Comparison of ENCODE assay signal across 29 mouse cellular contexts in the genomic region with DNA sequence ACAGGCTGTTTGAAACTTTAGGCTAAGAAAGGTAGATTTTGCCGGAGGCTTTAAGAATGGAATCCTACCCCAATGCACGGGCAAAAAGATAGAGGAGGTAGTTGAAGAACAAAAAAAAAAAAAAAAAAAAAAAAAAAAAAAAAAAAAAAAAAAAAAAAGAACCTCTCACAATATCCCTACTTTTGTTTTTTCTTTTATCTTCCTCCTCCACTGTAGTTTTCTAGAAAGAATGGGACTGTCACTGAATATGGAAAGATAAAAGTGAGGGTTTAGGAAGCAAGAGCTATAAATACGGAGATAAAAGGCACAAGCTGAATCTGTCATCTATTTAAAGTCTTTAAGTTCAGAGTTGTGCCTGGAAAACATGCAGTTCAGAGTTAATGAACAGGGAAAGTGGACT.
"Had no signal": no experiment of that assay in that cellular context is flagged by ENCODE, and none has a peak within 500 bp of the region (broad histone marks: within the 10 kb centered on the region; RNA-seq: fewer than 3 reads in every experiment).

No protein-coding gene starts in this region.

- H3K4me3 ChIP-seq: limb, embryonic 10.5 days; limb, embryonic 12.5 days; limb, embryonic 13.5 days; limb, embryonic 15.5 days; liver, embryonic 12.5 days; liver, embryonic 13.5 days; liver, embryonic 15.5 days; lung, embryonic 15.5 days; megakaryocyte, embryonic 14.5 days; midbrain, embryonic 10.5 days; midbrain, embryonic 12.5 days; midbrain, embryonic 13.5 days; midbrain, embryonic 15.5 days; myocyte had no signal

- H3K4me2 ChIP-seq: limb, embryonic 12.5 days; limb, embryonic 13.5 days; limb, embryonic 15.5 days; liver, embryonic 11.5 days; liver, embryonic 12.5 days; liver, embryonic 13.5 days; liver, embryonic 15.5 days; lung, embryonic 14.5 days; lung, embryonic 15.5 days; midbrain, embryonic 11.5 days; midbrain, embryonic 12.5 days; midbrain, embryonic 13.5 days; midbrain, embryonic 15.5 days had no signal

- H3K9ac ChIP-seq: limb, embryonic 12.5 days; limb, embryonic 13.5 days; limb, embryonic 15.5 days; liver, embryonic 12.5 days; liver, embryonic 13.5 days; liver, embryonic 14.5 days; liver, embryonic 15.5 days; liver, postnatal 0 days; lung, embryonic 14.5 days; lung, embryonic 15.5 days; midbrain, embryonic 12.5 days; midbrain, embryonic 13.5 days; midbrain, embryonic 15.5 days had no signal

- H3K27me3 ChIP-seq: limb, embryonic 12.5 days; limb, embryonic 13.5 days; limb, embryonic 15.5 days; liver, embryonic 12.5 days; liver, embryonic 13.5 days; liver, embryonic 15.5 days; lung, embryonic 15.5 days; megakaryocyte, embryonic 14.5 days; midbrain, embryonic 12.5 days; midbrain, embryonic 13.5 days; midbrain, embryonic 15.5 days had no signal

- H3K27ac ChIP-seq: limb, embryonic 10.5 days; limb, embryonic 12.5 days; limb, embryonic 13.5 days; limb, embryonic 15.5 days; liver, embryonic 12.5 days; liver, embryonic 13.5 days; liver, embryonic 14.5 days; liver, embryonic 15.5 days; lung, embryonic 15.5 days; macrophage; midbrain, embryonic 10.5 days; midbrain, embryonic 12.5 days; midbrain, embryonic 13.5 days; midbrain, embryonic 15.5 days had no signal

- H3K36me3 ChIP-seq: limb, embryonic 10.5 days; limb, embryonic 12.5 days; limb, embryonic 13.5 days; limb, embryonic 15.5 days; liver, embryonic 12.5 days; liver, embryonic 13.5 days; liver, embryonic 15.5 days; lung, embryonic 15.5 days; midbrain, embryonic 10.5 days; midbrain, embryonic 12.5 days; midbrain, embryonic 13.5 days; midbrain, embryonic 15.5 days had no signal

- H3K4me1 ChIP-seq: limb, embryonic 12.5 days; limb, embryonic 13.5 days; limb, embryonic 15.5 days; liver, embryonic 12.5 days; liver, embryonic 13.5 days; liver, embryonic 15.5 days; lung, embryonic 15.5 days; midbrain, embryonic 10.5 days; midbrain, embryonic 12.5 days; midbrain, embryonic 13.5 days; midbrain, embryonic 15.5 days had no signal

- DNase-seq: left cerebral cortex, postnatal 4 days; liver; liver, embryonic 13.5 days; liver, postnatal 0 days; lung, adult 18-20 months; lung, adult 2 months; lung, embryonic 14.5 days; lung, postnatal 10 days; lung, postnatal 14 days; lung, postnatal 36 days; lung, postnatal 4 days; midbrain, embryonic 14.5 days had no signal

- H3K9me3 ChIP-seq: limb, embryonic 10.5 days; limb, embryonic 12.5 days; limb, embryonic 13.5 days; limb, embryonic 15.5 days; liver, embryonic 12.5 days; liver, embryonic 13.5 days; liver, embryonic 15.5 days; lung, embryonic 15.5 days; megakaryocyte, embryonic 14.5 days; midbrain, embryonic 10.5 days; midbrain, embryonic 12.5 days; midbrain, embryonic 13.5 days; midbrain, embryonic 15.5 days had no signal
